Mouse (Mus musculus): Measurements from ENCODE around the gene Tspyl1. TPM values are rescaled to one million over a fixed set of nuclear protein-coding genes. Genes with fewer than 3 reads are reported as not detected.

The Tspyl1 gene
- polyA plus RNA-seq, 1 experiment from 2014 or later: 137 TPM

DNA sequence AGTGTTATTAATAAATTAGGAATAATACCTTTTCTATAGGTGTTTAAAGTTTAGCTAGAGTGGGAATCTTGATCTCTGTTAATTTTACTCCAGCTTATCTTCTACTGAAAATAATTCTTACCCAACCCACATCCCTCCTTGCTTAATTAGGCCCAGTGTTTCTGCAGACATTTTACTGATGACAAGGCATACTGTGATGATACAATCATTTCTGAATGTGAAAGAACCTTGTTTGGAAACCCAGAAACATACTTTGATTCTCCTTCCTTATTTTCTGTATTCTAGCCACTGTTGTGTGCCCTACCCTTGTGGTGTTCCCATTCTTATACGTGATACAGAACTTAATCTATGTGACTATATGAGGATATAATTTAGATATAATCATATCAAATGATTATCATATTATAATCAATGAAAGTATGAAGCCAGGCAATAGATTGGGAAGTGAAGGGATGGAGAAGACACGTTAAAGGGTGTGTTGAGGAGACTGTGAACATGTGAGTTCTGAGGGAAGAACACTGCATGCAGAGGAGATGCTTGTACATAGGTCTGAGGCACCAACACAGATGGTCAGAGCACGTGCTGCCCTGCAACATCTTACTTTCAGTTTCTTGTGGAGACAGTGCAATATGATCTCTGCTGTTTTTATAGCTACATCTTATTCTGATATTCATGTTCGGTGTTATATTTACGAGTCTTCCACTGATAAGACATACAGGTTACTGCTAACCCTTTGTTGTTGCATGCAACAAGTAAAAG lies 14.5 kb upstream of the Tspyl1 start:
- ATAC-seq: no peak
- Histone ChIP-seq H3K36me3 (no peaks in the 10 kb centered on the region), H3K27me3 (no peaks in the 10 kb centered on the region), H3K4me2 (replicated peaks) (no peak overlapping the region), H3K9me3 (no peaks in the 10 kb centered on the region), H3K4me3 (replicated peaks) (no peak overlapping the region), H3K4me1 (replicated peaks) (no peaks in the 10 kb centered on the region), H3K27ac (no peak overlapping the region), H3K9ac (replicated peaks) (no peak overlapping the region)
- 72% methylated on average over 5 of the region's 5 CpGs for WGBS

GRCm38 (mm10) chr10:34271681-34272080 lies 10.3 kb upstream of the Tspyl1 start:
- Histone ChIP-seq H3K36me3 (no peaks in the 10 kb centered on the region), H3K9ac (replicated peaks) (no peak overlapping the region), H3K4me3 (replicated peaks) (no peak overlapping the region), H3K4me2 (replicated peaks) (no peak overlapping the region), H3K9me3 (no peaks in the 10 kb centered on the region), H3K27me3 (no peaks in the 10 kb centered on the region), H3K4me1 (replicated peaks) (no peaks in the 10 kb centered on the region), H3K27ac (no peak overlapping the region)
- 65% methylated on average over 7 of the region's 7 CpGs for WGBS
- ATAC-seq: no peak

GRCm38 (mm10) chr10:34280591-34281175 lies 1.3 kb upstream of the Tspyl1 start:
- WGBS: 30% methylated on average over 13 of the region's 13 CpGs
- Histone ChIP-seq H3K4me2 (replicated peaks) (peak overlapping the region; percentile 50), H3K27me3 (no peaks in the 10 kb centered on the region), H3K9ac (replicated peaks) (peak overlapping the region; percentile 50; the same call in 1 of the 2 replicates), H3K4me3 (replicated peaks) (peak overlapping the region; percentile 27), H3K36me3 (no peaks in the 10 kb centered on the region), H3K4me1 (replicated peaks) (peaks cover 24% of the 10 kb centered on the region), H3K27ac (peak overlapping the region; percentile 63; the same call in 1 of the 2 replicates), H3K9me3 (no peaks in the 10 kb centered on the region)
- ATAC-seq: peak; percentile 2; the same call in 1 of the 2 replicates

GRCm38 (mm10) chr10:34281211-34281961 lies 604 bp upstream of the Tspyl1 start:
- Histone ChIP-seq H3K4me3 (replicated peaks) (peak overlapping the region; percentile 96), H3K9ac (replicated peaks) (peak overlapping the region; percentile 68), H3K36me3 (0 out of 2 replicates have a peak, but pooled peaks cover 2% of the 10 kb centered on the region), H3K27ac (peak overlapping the region; percentile 90), H3K27me3 (no peaks in the 10 kb centered on the region), H3K4me2 (replicated peaks) (peak overlapping the region; percentile 93), H3K4me1 (replicated peaks) (peaks cover 26% of the 10 kb centered on the region), H3K9me3 (no peaks in the 10 kb centered on the region)
- peak; percentile 0; the same call in 1 of the 2 replicates for ATAC-seq
- WGBS: 18% methylated on average over 14 of the region's 14 CpGs

- Histone ChIP-seq H3K9ac (replicated peaks) (peak overlapping the region; percentile 93), H3K36me3 (peaks cover 10% of the 10 kb centered on the region), H3K27ac (peak overlapping the region; percentile 90), H3K9me3 (no peaks in the 10 kb centered on the region), H3K4me1 (replicated peaks) (peaks cover 26% of the 10 kb centered on the region), H3K27me3 (no peaks in the 10 kb centered on the region), H3K4me2 (replicated peaks) (peak overlapping the region; percentile 93), H3K4me3 (replicated peaks) (peak overlapping the region; percentile 96)
- WGBS: 3% methylated on average over 47 of the region's 47 CpGs
- ATAC-seq: peak; percentile 7
Measured at GRCm38 (mm10) chr10:34282420-34283238, 639 bp downstream of the Tspyl1 start.

DNA sequence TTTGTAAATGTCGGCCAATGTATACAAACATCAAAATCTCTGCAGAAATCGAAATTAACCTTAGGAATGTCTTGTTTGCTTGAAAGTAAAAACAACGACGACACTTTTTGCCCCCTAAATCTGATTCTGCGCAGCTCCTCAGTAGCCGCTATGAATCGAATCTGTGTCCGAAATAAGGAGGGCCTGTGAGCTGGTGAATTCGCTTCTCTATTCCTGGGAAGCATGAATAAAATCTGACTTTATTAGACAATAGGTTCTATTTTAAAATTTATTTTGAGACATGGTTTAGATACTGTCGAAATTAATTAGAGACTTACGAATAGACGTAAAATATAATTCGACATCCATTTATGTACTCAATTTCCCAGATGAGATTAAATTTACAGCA lies 14.9 kb downstream of the Tspyl1 start:
- ATAC-seq: peak; percentile 20
- WGBS: 4% methylated on average over 13 of the region's 13 CpGs

GRCm38 (mm10) chr10:34297299-34297979 lies 15.4 kb downstream of the Tspyl1 start, which contains the start of gene Tspyl4:
Tspyl4 (plus strand) TSS chr10:34297442.
- Histone ChIP-seq H3K27me3 (no peaks in the 10 kb centered on the region), H3K4me3 (replicated peaks) (peak within 1 kb of the TSS; percentile 84), H3K9ac (replicated peaks) (peak within 1 kb of the TSS; percentile 96), H3K36me3 (0 out of 2 replicates have a peak, but pooled peaks cover 3% of the 10 kb centered on the region), H3K4me2 (replicated peaks) (peak within 1 kb of the TSS; percentile 97), H3K9me3 (no peaks in the 10 kb centered on the region), H3K4me1 (replicated peaks) (peaks cover 46% of the 10 kb centered on the region), H3K27ac (peak within 1 kb of the TSS; percentile 97)
- WGBS: under 1% methylated on average over 38 of the region's 38 CpGs
- ATAC-seq: peak; percentile 97

More for the DNA sequence above, 14.9 kb downstream of the Tspyl1 start:
- H3K27me3 ChIP-seq: no peaks in the 10 kb centered on the region
- H3K36me3 ChIP-seq: no peaks in the 10 kb centered on the region
- H3K9ac ChIP-seq (replicated peaks): peak overlapping the region; percentile 96
- H3K27ac ChIP-seq: peak overlapping the region; percentile 97
- no peaks in the 10 kb centered on the region for H3K9me3 ChIP-seq
- H3K4me2 ChIP-seq (replicated peaks): peak overlapping the region; percentile 59
- H3K4me3 ChIP-seq (replicated peaks): peak overlapping the region; percentile 84
- peaks cover 42% of the 10 kb centered on the region for H3K4me1 ChIP-seq (replicated peaks)

DNA sequence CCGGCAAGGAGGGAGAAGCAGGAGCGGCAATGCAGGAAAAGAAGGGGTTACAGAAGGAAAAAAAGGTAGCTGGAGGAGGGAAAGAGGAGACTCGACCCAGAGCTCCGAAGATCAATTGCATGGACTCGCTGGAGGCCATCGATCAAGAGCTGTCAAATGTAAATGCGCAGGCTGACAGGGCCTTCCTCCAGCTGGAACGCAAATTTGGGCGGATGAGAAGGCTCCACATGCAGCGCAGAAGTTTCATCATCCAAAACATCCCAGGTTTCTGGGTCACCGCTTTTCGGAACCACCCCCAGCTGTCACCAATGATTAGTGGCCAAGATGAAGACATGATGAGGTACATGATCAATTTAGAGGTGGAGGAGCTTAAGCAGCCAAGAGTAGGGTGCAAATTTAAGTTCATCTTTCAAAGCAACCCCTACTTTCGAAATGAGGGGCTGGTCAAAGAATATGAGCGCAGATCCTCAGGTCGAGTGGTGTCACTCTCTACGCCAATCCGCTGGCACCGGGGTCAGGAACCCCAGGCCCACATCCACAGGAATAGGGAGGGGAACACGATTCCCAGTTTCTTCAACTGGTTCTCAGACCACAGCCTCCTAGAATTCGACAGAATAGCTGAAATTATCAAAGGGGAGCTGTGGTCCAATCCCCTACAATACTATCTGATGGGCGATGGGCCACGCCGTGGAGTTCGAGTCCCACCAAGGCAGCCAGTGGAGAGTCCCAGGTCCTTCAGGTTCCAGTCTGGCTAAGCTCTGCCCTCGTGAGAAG lies 16.2 kb downstream of the Tspyl1 start:
- Histone ChIP-seq H3K9ac (replicated peaks) (peak overlapping the region; percentile 96), H3K27me3 (no peaks in the 10 kb centered on the region), H3K36me3 (peaks cover 10% of the 10 kb centered on the region; the same call in 1 of the 2 replicates), H3K4me1 (replicated peaks) (peaks cover 51% of the 10 kb centered on the region), H3K27ac (peak overlapping the region; percentile 97), H3K4me3 (replicated peaks) (peak overlapping the region; percentile 84), H3K4me2 (replicated peaks) (peak overlapping the region; percentile 97), H3K9me3 (no peaks in the 10 kb centered on the region)
- no peak for ATAC-seq
- 45% methylated on average over 25 of the region's 25 CpGs for WGBS

DNA sequence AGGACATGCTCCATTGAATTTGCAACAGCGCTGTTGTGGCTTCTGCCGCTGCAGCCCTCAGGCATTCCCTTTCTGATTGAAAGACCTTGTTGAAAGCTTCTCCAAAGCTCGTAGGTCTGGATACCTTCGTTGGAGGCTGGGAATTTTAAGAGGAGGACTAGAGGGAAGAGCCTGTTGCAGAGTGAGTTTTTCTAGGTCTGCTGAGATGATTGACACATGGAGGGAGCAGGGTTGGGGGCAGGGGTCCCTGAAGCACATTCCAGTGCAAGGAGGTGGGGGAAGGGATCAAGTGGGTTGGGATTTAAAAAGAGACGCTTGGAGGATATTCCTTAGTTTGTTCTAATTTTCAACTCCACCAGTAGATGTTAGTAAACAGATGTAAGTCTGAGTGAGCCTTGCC lies 18.4 kb downstream of the Tspyl1 start:
- Histone ChIP-seq H3K4me1 (replicated peaks) (peaks cover 51% of the 10 kb centered on the region), H3K9ac (replicated peaks) (peak overlapping the region; percentile 96), H3K27me3 (no peaks in the 10 kb centered on the region), H3K36me3 (peaks cover 10% of the 10 kb centered on the region; the same call in 1 of the 2 replicates), H3K27ac (peak overlapping the region; percentile 51), H3K4me2 (replicated peaks) (peak overlapping the region; percentile 97), H3K4me3 (replicated peaks) (peak overlapping the region; percentile 84), H3K9me3 (no peaks in the 10 kb centered on the region)
- WGBS: under 1% methylated on average over 5 of the region's 5 CpGs
- ATAC-seq: no peak

- no peaks in the 10 kb centered on the region for H3K9me3 ChIP-seq
- H3K27ac ChIP-seq: no peak overlapping the region
- no peak overlapping the region for H3K9ac ChIP-seq (replicated peaks)
- H3K4me2 ChIP-seq (replicated peaks): no peak overlapping the region
- H3K27me3 ChIP-seq: no peaks in the 10 kb centered on the region
- H3K4me3 ChIP-seq (replicated peaks): no peak overlapping the region
- no peak for ATAC-seq
- H3K36me3 ChIP-seq: peaks cover 10% of the 10 kb centered on the region; the same call in 1 of the 2 replicates
- H3K4me1 ChIP-seq (replicated peaks): peaks cover 9% of the 10 kb centered on the region
Measured at GRCm38 (mm10) chr10:34307070-34307469, 25.1 kb downstream of the Tspyl1 start.
